Mouse (Mus musculus) lung, postnatal 0 days (tissue): ENCODE measurements around the gene Ddx27. TPM values are rescaled to one million over a fixed set of nuclear protein-coding genes. Genes with fewer than 3 reads are reported as not detected.

Experiments
- ATAC-seq: fragments of 200-750 bp; cut with Nextera tagmentation; 2 replicates; pipeline ENCODE4 v1.8.0; 2017; ENCODE audit warnings: moderate library complexity
- DNase-seq: peaks from one replicate; pipeline ENCODE4 v3.0.0-alpha.2; 2016; ENCODE audit warnings: low spot score
- H3K27ac ChIP-seq: fragments of 300-500 bp; sonication (generic); 2 replicates; pipeline ENCODE4 v1.5.1; 2014; ENCODE audit warnings: antibody characterized with exemption, mild to moderate bottlenecking, low read length, mixed read lengths
- H3K27me3 ChIP-seq: fragments of 300-500 bp; sonication (generic); replicated peaks from 2 replicates; pipeline ENCODE4 v1.6.1; 2014; ENCODE audit warnings: low read length, mixed read lengths; ENCODE audit not compliant: insufficient read depth
- H3K36me3 ChIP-seq: fragments of 300-500 bp; sonication (generic); 2 replicates; pipeline ENCODE4 v1.6.1; 2014; ENCODE audit warnings: low read length, mixed read lengths; ENCODE audit not compliant: insufficient read depth
- H3K4me1 ChIP-seq: fragments of 300-500 bp; sonication (generic); 2 replicates; pipeline ENCODE4 v1.6.1; 2014; ENCODE audit warnings: antibody characterized with exemption, low read depth, low read length, mixed read lengths; ENCODE audit not compliant: insufficient read depth
- H3K4me2 ChIP-seq: fragments of 300-500 bp; sonication (generic); replicated peaks from 2 replicates; pipeline ENCODE4 v1.6.1; 2014; ENCODE audit warnings: low read depth, mild to moderate bottlenecking, low read length, moderate library complexity, mixed read lengths
- H3K4me3 ChIP-seq: fragments of 300-500 bp; sonication (generic); 2 replicates; pipeline ENCODE4 v1.5.1; 2014; ENCODE audit warnings: low read depth, low read length
- H3K9ac ChIP-seq: fragments of 300-500 bp; sonication (generic); replicated peaks from 2 replicates; pipeline ENCODE4 v1.6.1; 2014; ENCODE audit warnings: low read depth, mild to moderate bottlenecking
- H3K9me3 ChIP-seq: fragments of 300-500 bp; sonication (generic); 2 replicates; pipeline ENCODE4 v1.6.1; 2016; ENCODE audit warnings: low read length, mixed read lengths
- CTCF ChIP-seq: IDR thresholded peaks from 2 replicates; pipeline ENCODE4 v1.5.1; 2016; ENCODE audit warnings: antibody characterized with exemption, mild to moderate bottlenecking
- EP300 ChIP-seq: IDR thresholded peaks from 2 replicates; pipeline ENCODE4 v1.6.1; 2016; ENCODE audit warnings: antibody characterized with exemption, mild to moderate bottlenecking, control low read depth
- WGBS: fragments of 180-500 bp; shearing (Covaris S2); extraction: QIAGEN DNeasy Blood & Tissue Kit; methylation state at CpG from one replicate; pipeline ENCODE4 v1.1.7; 2014; 5-methylcytosine and 5-hydroxymethylcytosine counted together
- polyA plus RNA-seq: library from polyadenylated mRNA; unstranded; fragments of >200 nt; fragmentation: Nextera tagmentation; extraction: Ambion mirVana; gene quantifications from 2 replicates; pipeline ENCODE4 v1.2.1, GENCODE M21; 2015

The Ddx27 gene
- polyA plus RNA-seq, 1 experiment from 2014 or later, result 21.9 TPM

- peak overlapping the region; percentile 35 for H3K4me3 ChIP-seq
- TF ChIP-seq EP300 (no peak), CTCF (no peak)
- H3K9ac ChIP-seq, result 0 out of 2 replicates have a peak overlapping the region, but pooled peaks have one; percentile 16
- no peaks in the 10 kb centered on the region for H3K36me3 ChIP-seq
- no peaks in the 10 kb centered on the region for H3K9me3 ChIP-seq
- H3K4me2 ChIP-seq, result peak overlapping the region; percentile 58
- ATAC-seq (no peak), DNase-seq (no peak)
- H3K4me1 ChIP-seq, result peaks cover 4% of the 10 kb centered on the region; the same call in 1 of the 2 replicates
- no peak overlapping the region for H3K27ac ChIP-seq
- no peaks in the 10 kb centered on the region for H3K27me3 ChIP-seq
- WGBS, result 19% methylated on average over 12 of the region's 12 CpGs
Measured at GRCm38 (mm10) chr2:167071266-167071640, 56.3 kb downstream of the Ddx27 start.

GRCm38 (mm10) chr2:167071641-167072601 is 56.9 kb downstream of the Ddx27 start:
- H3K4me3 ChIP-seq, result peak overlapping the region; percentile 35
- H3K9ac ChIP-seq, result 0 out of 2 replicates have a peak overlapping the region, but pooled peaks have one; percentile 16
- peak; percentile 95 for DNase-seq
- H3K4me1 ChIP-seq, result peaks cover 4% of the 10 kb centered on the region; the same call in 1 of the 2 replicates
- H3K27me3 ChIP-seq, result no peaks in the 10 kb centered on the region
- peak overlapping the region; percentile 58 for H3K4me2 ChIP-seq
- WGBS, result 9% methylated on average over 22 of the region's 22 CpGs
- peak; percentile 100 for TF ChIP-seq CTCF
- peak; percentile 6 for TF ChIP-seq EP300
- peak; percentile 96 for ATAC-seq
- no peaks in the 10 kb centered on the region for H3K9me3 ChIP-seq
- H3K27ac ChIP-seq, result no peak overlapping the region
- H3K36me3 ChIP-seq, result no peaks in the 10 kb centered on the region

- 86% methylated on average over 5 of the region's 5 CpGs for WGBS
- Histone ChIP-seq H3K4me2 (no peak overlapping the region), H3K9ac (no peak overlapping the region), H3K9me3 (no peaks in the 10 kb centered on the region), H3K36me3 (no peaks in the 10 kb centered on the region), H3K27ac (no peak overlapping the region), H3K4me1 (peaks cover 4% of the 10 kb centered on the region; the same call in 1 of the 2 replicates), H3K27me3 (no peaks in the 10 kb centered on the region), H3K4me3 (no peak overlapping the region)
- ATAC-seq (no peak), DNase-seq (no peak)
- TF ChIP-seq CTCF (no peak), EP300 (no peak)
Measured at GRCm38 (mm10) chr2:167074587-167074986, 59.6 kb downstream of the Ddx27 start.

GRCm38 (mm10) chr2:167076352-167076751 is 61.4 kb downstream of the Ddx27 start:
- Histone ChIP-seq H3K4me2 (no peak overlapping the region), H3K9ac (no peak overlapping the region), H3K27ac (no peak overlapping the region), H3K4me1 (peaks cover 3% of the 10 kb centered on the region; the same call in 1 of the 2 replicates), H3K9me3 (no peaks in the 10 kb centered on the region), H3K36me3 (no peaks in the 10 kb centered on the region), H3K27me3 (no peaks in the 10 kb centered on the region), H3K4me3 (no peak overlapping the region)
- no peak for ATAC-seq
- 95% methylated on average over 4 of the region's 4 CpGs for WGBS
- no peak for DNase-seq
- TF ChIP-seq EP300 (no peak), CTCF (no peak)

GRCm38 (mm10) chr2:167076759-167077158 is 61.8 kb downstream of the Ddx27 start:
- DNase-seq (no peak), ATAC-seq (no peak)
- no peak for TF ChIP-seq CTCF
- TF ChIP-seq EP300, result no peak
- H3K9ac ChIP-seq, result no peak overlapping the region
- H3K9me3 ChIP-seq, result no peaks in the 10 kb centered on the region
- 59% methylated on average over 2 of the region's 2 CpGs for WGBS
- no peak overlapping the region for H3K4me3 ChIP-seq
- H3K4me1 ChIP-seq, result no peaks in the 10 kb centered on the region
- H3K36me3 ChIP-seq, result no peaks in the 10 kb centered on the region
- no peak overlapping the region for H3K4me2 ChIP-seq
- H3K27ac ChIP-seq, result no peak overlapping the region
- H3K27me3 ChIP-seq, result no peaks in the 10 kb centered on the region

GRCm38 (mm10) chr2:167077199-167077962 is 62.4 kb downstream of the Ddx27 start:
- no peak for TF ChIP-seq CTCF
- no peak for TF ChIP-seq EP300
- Histone ChIP-seq H3K9me3 (no peaks in the 10 kb centered on the region), H3K4me3 (no peak overlapping the region), H3K36me3 (no peaks in the 10 kb centered on the region), H3K4me1 (no peaks in the 10 kb centered on the region), H3K4me2 (no peak overlapping the region), H3K27me3 (no peaks in the 10 kb centered on the region), H3K9ac (no peak overlapping the region), H3K27ac (no peak overlapping the region)
- 78% methylated on average over 11 of the region's 11 CpGs for WGBS
- ATAC-seq (no peak), DNase-seq (no peak)
